Comparison of ENCODE assay signal across 18 mouse cellular contexts in the genomic region with DNA sequence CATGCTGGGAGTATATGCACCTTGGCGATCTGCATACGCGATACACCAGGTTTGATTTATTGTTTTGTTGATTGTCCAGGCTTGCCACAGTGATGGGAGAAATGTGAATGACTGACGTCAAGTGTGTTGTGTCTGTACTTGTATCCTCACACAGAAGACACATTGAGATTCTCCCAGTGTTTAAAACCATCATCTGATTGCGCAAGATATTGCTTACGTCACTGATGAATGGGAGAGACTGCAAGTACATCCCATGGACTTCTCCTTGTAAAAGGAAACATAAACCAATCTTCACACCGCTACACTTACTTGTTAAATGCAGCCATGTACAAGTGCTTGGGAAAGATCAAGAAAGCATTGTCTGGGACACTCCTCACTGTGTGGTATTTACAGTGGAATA.
"Had no signal": no experiment of that assay in that cellular context is flagged by ENCODE, and none has a peak within 500 bp of the region (broad histone marks: within the 10 kb centered on the region; RNA-seq: fewer than 3 reads in every experiment).

No protein-coding gene starts in this region.

- H3K27me3 ChIP-seq: liver, embryonic 13.5 days; neural tube, embryonic 13.5 days had no signal

- H3K4me1 ChIP-seq: kidney, embryonic 15.5 days; liver, embryonic 13.5 days had no signal

- H3K4me3 ChIP-seq: kidney, embryonic 15.5 days; left cerebral cortex, adult 2 months; limb, embryonic 12.5 days; liver, embryonic 13.5 days; neural tube, embryonic 13.5 days had no signal

- DNase-seq: kidney, adult 8-10 months; kidney, postnatal 10 days; kidney, postnatal 36 days; layer of hippocampus, postnatal 36 days; liver, embryonic 13.5 days; lung, adult 2 months; lung, postnatal 14 days; lung, postnatal 4 days; midbrain, embryonic 14.5 days; thymus, adult 2 months; thymus, postnatal 14 days; thymus, postnatal 4 days had no signal

- H3K9me3 ChIP-seq: kidney, embryonic 15.5 days; limb, embryonic 12.5 days; liver, embryonic 13.5 days; neural tube, embryonic 13.5 days had no signal

- H3K4me2 ChIP-seq: kidney, embryonic 15.5 days; limb, embryonic 12.5 days; liver, embryonic 13.5 days; midbrain, embryonic 11.5 days; neural tube, embryonic 13.5 days had no signal

- H3K27ac ChIP-seq: kidney, embryonic 15.5 days; left cerebral cortex, adult 2 months; liver, embryonic 13.5 days; neural tube, embryonic 13.5 days; stomach, postnatal 0 days had no signal

- H3K9ac ChIP-seq: kidney, embryonic 15.5 days; limb, embryonic 12.5 days; liver, embryonic 13.5 days; neural tube, embryonic 13.5 days had no signal

- H3K36me3 ChIP-seq: kidney, embryonic 15.5 days; limb, embryonic 12.5 days; liver, embryonic 13.5 days; neural tube, embryonic 13.5 days had no signal
